Mouse (Mus musculus) kidney, embryonic 16.5 days (tissue): ENCODE results near the gene Zgrf1. TPM values are rescaled to one million over a fixed set of nuclear protein-coding genes. Genes with fewer than 3 reads are reported as not detected.

ENCODE experiments used
- ATAC-seq: fragments of 200-750 bp; cut with Nextera tagmentation; 2 replicates; pipeline ENCODE4 v1.8.0; 2017; ENCODE audit warnings: moderate TSS enrichment; ENCODE audit not compliant: low FRiP score, low TSS enrichment
- H3K27ac ChIP-seq: fragments of 300-500 bp; sonication (generic); 2 replicates; pipeline ENCODE4 v1.5.1; 2014; ENCODE audit warnings: low read length
- H3K27me3 ChIP-seq: fragments of 300-500 bp; sonication (generic); 2 replicates; pipeline ENCODE4 v1.6.1; 2014; ENCODE audit warnings: low read length, control low read depth, mixed read lengths; ENCODE audit not compliant: insufficient read depth
- H3K36me3 ChIP-seq: fragments of 300-500 bp; sonication (generic); 2 replicates; pipeline ENCODE4 v1.6.1; 2014; ENCODE audit warnings: low read length, control low read depth, mixed read lengths; ENCODE audit not compliant: insufficient read depth
- H3K4me1 ChIP-seq: fragments of 300-500 bp; sonication (generic); 2 replicates; pipeline ENCODE4 v1.6.1; 2014; ENCODE audit warnings: low read length, control low read depth, mixed read lengths; ENCODE audit not compliant: insufficient read depth
- H3K4me2 ChIP-seq: fragments of 300-500 bp; sonication (generic); replicated peaks from 2 replicates; pipeline ENCODE4 v1.6.1; 2014; ENCODE audit warnings: low read depth, low read length
- H3K4me3 ChIP-seq: fragments of 300-500 bp; sonication (generic); 2 replicates; pipeline ENCODE4 v1.5.1; 2014; ENCODE audit warnings: mild to moderate bottlenecking, low read length
- H3K9ac ChIP-seq: fragments of 300-500 bp; sonication (generic); replicated peaks from 2 replicates; pipeline ENCODE4 v1.6.1; 2014; ENCODE audit warnings: low read length
- H3K9me3 ChIP-seq: fragments of 300-500 bp; sonication (generic); 2 replicates; pipeline ENCODE4 v1.6.1; 2016; ENCODE audit warnings: low read length, control low read depth
- WGBS: fragments of 180-500 bp; shearing (Covaris S2); extraction: QIAGEN DNeasy Blood & Tissue Kit; methylation state at CpG from one replicate; pipeline ENCODE4 v1.1.7; 2014; 5-methylcytosine and 5-hydroxymethylcytosine counted together
- polyA plus RNA-seq: library from polyadenylated mRNA; unstranded; fragments of >200 nt; fragmentation: Nextera tagmentation; extraction: Ambion mirVana; gene quantifications from 2 replicates; pipeline ENCODE4 v1.2.1, GENCODE M21; 2015

Zgrf1 gene
- polyA plus RNA-seq, 1 experiment from 2014 or later = 6.3 TPM

GRCm38 (mm10) chr3:127554723-127555122, 1.4 kb downstream of the Zgrf1 start:
- peaks cover 13% of the 10 kb centered on the region for H3K4me1 ChIP-seq
- 54% methylated on average over 5 of the region's 5 CpGs for WGBS

GRCm38 (mm10) chr3:127558201-127558600, 4.9 kb downstream of the Zgrf1 start:
- no peak overlapping the region for H3K27ac ChIP-seq
- peaks cover 11% of the 10 kb centered on the region for H3K4me1 ChIP-seq
- no peaks in the 10 kb centered on the region for H3K27me3 ChIP-seq
- H3K9me3 ChIP-seq = no peaks in the 10 kb centered on the region
- H3K4me2 ChIP-seq = no peak overlapping the region
- H3K36me3 ChIP-seq = peaks cover 26% of the 10 kb centered on the region
- no peak for ATAC-seq
- no peak overlapping the region for H3K9ac ChIP-seq
- H3K4me3 ChIP-seq = no peak overlapping the region

More at GRCm38 (mm10) chr3:127554723-127555122, 1.4 kb downstream of the Zgrf1 start:
- Histone ChIP-seq H3K27me3 (no peaks in the 10 kb centered on the region), H3K27ac (no peak overlapping the region), H3K36me3 (peaks cover 12% of the 10 kb centered on the region), H3K4me3 (peak overlapping the region; percentile 22; the same call in 1 of the 2 replicates), H3K4me2 (peak overlapping the region; percentile 68), H3K9me3 (no peaks in the 10 kb centered on the region), H3K9ac (no peak overlapping the region)
- no peak for ATAC-seq

GRCm38 (mm10) chr3:127562974-127563373, 9.7 kb downstream of the Zgrf1 start:
- Histone ChIP-seq H3K9me3 (no peaks in the 10 kb centered on the region), H3K9ac (no peak overlapping the region), H3K27ac (no peak overlapping the region), H3K36me3 (peaks cover 18% of the 10 kb centered on the region), H3K4me2 (no peak overlapping the region), H3K4me3 (no peak overlapping the region), H3K27me3 (no peaks in the 10 kb centered on the region), H3K4me1 (no peaks in the 10 kb centered on the region)
- 92% methylated on average over 4 of the region's 4 CpGs for WGBS
- ATAC-seq = no peak

- H3K4me1 ChIP-seq = no peaks in the 10 kb centered on the region
- H3K9me3 ChIP-seq = no peaks in the 10 kb centered on the region
- no peak for ATAC-seq
- 83% methylated on average over 3 of the region's 3 CpGs for WGBS
- no peak overlapping the region for H3K4me2 ChIP-seq
- no peak overlapping the region for H3K27ac ChIP-seq
- H3K9ac ChIP-seq = no peak overlapping the region
- no peaks in the 10 kb centered on the region for H3K27me3 ChIP-seq
- peaks cover 26% of the 10 kb centered on the region for H3K36me3 ChIP-seq
- no peak overlapping the region for H3K4me3 ChIP-seq
Measured at GRCm38 (mm10) chr3:127565129-127565528, 11.8 kb downstream of the Zgrf1 start.

- Histone ChIP-seq H3K36me3 (0 out of 2 replicates have a peak, but pooled peaks cover 20% of the 10 kb centered on the region), H3K27ac (no peak overlapping the region), H3K27me3 (no peaks in the 10 kb centered on the region), H3K9ac (no peak overlapping the region), H3K4me1 (no peaks in the 10 kb centered on the region), H3K4me3 (no peak overlapping the region), H3K9me3 (no peaks in the 10 kb centered on the region), H3K4me2 (no peak overlapping the region)
- WGBS = 56% methylated on average over 4 of the region's 4 CpGs
- no peak for ATAC-seq
Measured at GRCm38 (mm10) chr3:127572557-127572956, 19.3 kb downstream of the Zgrf1 start.

GRCm38 (mm10) chr3:127597136-127597535, 43.8 kb downstream of the Zgrf1 start:
- Histone ChIP-seq H3K27ac (no peak overlapping the region), H3K36me3 (peaks cover 25% of the 10 kb centered on the region), H3K4me1 (no peaks in the 10 kb centered on the region), H3K9ac (no peak overlapping the region), H3K4me2 (no peak overlapping the region), H3K4me3 (no peak overlapping the region), H3K27me3 (no peaks in the 10 kb centered on the region), H3K9me3 (no peaks in the 10 kb centered on the region)
- 71% methylated on average over 1 of the region's 1 CpGs for WGBS
- ATAC-seq = no peak

- no peak for ATAC-seq
- Histone ChIP-seq H3K27ac (no peak overlapping the region), H3K36me3 (peaks cover 30% of the 10 kb centered on the region), H3K4me2 (no peak overlapping the region), H3K27me3 (no peaks in the 10 kb centered on the region), H3K4me1 (no peaks in the 10 kb centered on the region), H3K9me3 (no peaks in the 10 kb centered on the region), H3K4me3 (no peak overlapping the region), H3K9ac (no peak overlapping the region)
- WGBS = 87% methylated on average over 2 of the region's 2 CpGs
Measured at GRCm38 (mm10) chr3:127608109-127608508, 54.8 kb downstream of the Zgrf1 start.

GRCm38 (mm10) chr3:127625296-127625695, 72.0 kb downstream of the Zgrf1 start:
- H3K36me3 ChIP-seq = no peaks in the 10 kb centered on the region
- peaks cover 69% of the 10 kb centered on the region for H3K27me3 ChIP-seq
- WGBS = 1% methylated on average over 36 of the region's 36 CpGs
- H3K9ac ChIP-seq = no peak overlapping the region
- H3K4me1 ChIP-seq = peaks cover 14% of the 10 kb centered on the region
- peak overlapping the region; percentile 46 for H3K4me3 ChIP-seq
- no peaks in the 10 kb centered on the region for H3K9me3 ChIP-seq
- H3K27ac ChIP-seq = no peak overlapping the region
- peak; percentile 80 for ATAC-seq
- peak overlapping the region; percentile 65 for H3K4me2 ChIP-seq

GRCm38 (mm10) chr3:127625701-127626399, 72.6 kb downstream of the Zgrf1 start:
- Histone ChIP-seq H3K27ac (no peak overlapping the region), H3K4me3 (peak overlapping the region; percentile 46), H3K27me3 (peaks cover 75% of the 10 kb centered on the region), H3K9ac (no peak overlapping the region), H3K4me1 (peaks cover 14% of the 10 kb centered on the region), H3K4me2 (peak overlapping the region; percentile 65), H3K36me3 (no peaks in the 10 kb centered on the region), H3K9me3 (no peaks in the 10 kb centered on the region)
- no peak for ATAC-seq
- under 1% methylated on average over 28 of the region's 28 CpGs for WGBS

GRCm38 (mm10) chr3:127626524-127626923, 73.2 kb downstream of the Zgrf1 start:
- Histone ChIP-seq H3K27me3 (peaks cover 80% of the 10 kb centered on the region), H3K4me1 (peaks cover 14% of the 10 kb centered on the region), H3K9ac (no peak overlapping the region), H3K27ac (no peak overlapping the region), H3K9me3 (no peaks in the 10 kb centered on the region), H3K4me2 (no peak overlapping the region), H3K4me3 (no peak overlapping the region), H3K36me3 (no peaks in the 10 kb centered on the region)
- ATAC-seq = no peak
- 9% methylated on average over 3 of the region's 3 CpGs for WGBS
